Mouse (Mus musculus): ENCODE data around the gene Pknox1. TPM values are rescaled to one million over a fixed set of nuclear protein-coding genes. Genes with fewer than 3 reads are reported as not detected.
"Not testable (repeated sequence)": the region's sequence is repeated elsewhere in the genome, so short reads cannot be mapped to it uniquely, and the experiment has no call there.

Gene Pknox1
- total and polyA plus RNA-seq, 2 experiments from 2014 or later = 8.7 to 74.0 TPM

GRCm38 (mm10) chr17:31546444-31547196 lies 17.9 kb upstream of the Pknox1 start:
- Histone ChIP-seq H3K9ac (replicated peaks; ENCODE audit: low read depth, low read length) (no peak overlapping the region), H3K27ac (ENCODE audit: low read depth) (no peak overlapping the region), H3K27me3 (ENCODE audit: control insufficient read depth, insufficient read depth, low read length) (no peaks in the 10 kb centered on the region), H3K4me2 (ENCODE audit: low read depth, low read length) (no peak overlapping the region), H3K4me3 (ENCODE audit: low read depth, low read length) (no peak overlapping the region), H3K9me3 (replicated peaks; ENCODE audit: control insufficient read depth, low read length) (peaks cover 5% of the 10 kb centered on the region; the same call in 1 of the 2 replicates), H3K36me3 (replicated peaks; ENCODE audit: control insufficient read depth, insufficient read depth, low read length) (no peaks in the 10 kb centered on the region), H3K4me1 (ENCODE audit: control insufficient read depth, insufficient read depth) (no peaks in the 10 kb centered on the region)
- ATAC-seq (ENCODE audit: insufficient read depth, low read depth) = no peak
- 82% methylated on average over 9 of the region's 9 CpGs for WGBS
- no peak for TF ChIP-seq CTCF (IDR thresholded peaks at IDR 0.05; ENCODE audit: low read depth)
- no peak for TF ChIP-seq EP300 (IDR thresholded peaks at IDR 0.05; ENCODE audit: low read depth)
- no peak for DNase-seq (ENCODE audit: low spot score)

GRCm38 (mm10) chr17:31547974-31548373 lies 16.6 kb upstream of the Pknox1 start:
- ATAC-seq (ENCODE audit: insufficient read depth, low read depth) (no peak), DNase-seq (ENCODE audit: low spot score) (no peak)
- Histone ChIP-seq H3K27ac (ENCODE audit: low read depth) (no peak overlapping the region), H3K4me1 (ENCODE audit: control insufficient read depth, insufficient read depth) (no peaks in the 10 kb centered on the region), H3K4me2 (ENCODE audit: low read depth, low read length) (no peak overlapping the region), H3K9ac (replicated peaks; ENCODE audit: low read depth, low read length) (no peak overlapping the region), H3K9me3 (replicated peaks; ENCODE audit: control insufficient read depth, low read length) (peaks cover 5% of the 10 kb centered on the region; the same call in 1 of the 2 replicates), H3K27me3 (ENCODE audit: control insufficient read depth, insufficient read depth, low read length) (no peaks in the 10 kb centered on the region), H3K4me3 (ENCODE audit: low read depth, low read length) (no peak overlapping the region), H3K36me3 (replicated peaks; ENCODE audit: control insufficient read depth, insufficient read depth, low read length) (no peaks in the 10 kb centered on the region)
- WGBS = 77% methylated on average over 3 of the region's 3 CpGs
- TF ChIP-seq CTCF (IDR thresholded peaks at IDR 0.05; ENCODE audit: low read depth) (no peak), EP300 (IDR thresholded peaks at IDR 0.05; ENCODE audit: low read depth) (no peak)

GRCm38 (mm10) chr17:31549389-31549788 lies 15.1 kb upstream of the Pknox1 start:
- Histone ChIP-seq H3K4me1 (ENCODE audit: control insufficient read depth, insufficient read depth) (no peaks in the 10 kb centered on the region), H3K4me2 (ENCODE audit: low read depth, low read length) (no peak overlapping the region), H3K27me3 (ENCODE audit: control insufficient read depth, insufficient read depth, low read length) (no peaks in the 10 kb centered on the region), H3K9ac (replicated peaks; ENCODE audit: low read depth, low read length) (no peak overlapping the region), H3K9me3 (replicated peaks; ENCODE audit: control insufficient read depth, low read length) (peaks cover 5% of the 10 kb centered on the region; the same call in 1 of the 2 replicates), H3K27ac (ENCODE audit: low read depth) (no peak overlapping the region), H3K36me3 (replicated peaks; ENCODE audit: control insufficient read depth, insufficient read depth, low read length) (no peaks in the 10 kb centered on the region), H3K4me3 (ENCODE audit: low read depth, low read length) (no peak overlapping the region)
- DNase-seq (ENCODE audit: low spot score) (no peak), ATAC-seq (ENCODE audit: insufficient read depth, low read depth) (no peak)
- 44% methylated on average over 8 of the region's 8 CpGs for WGBS
- TF ChIP-seq CTCF (IDR thresholded peaks at IDR 0.05; ENCODE audit: low read depth) (no peak), EP300 (IDR thresholded peaks at IDR 0.05; ENCODE audit: low read depth) (no peak)

- H3K9me3 ChIP-seq (replicated peaks; ENCODE audit: control insufficient read depth, low read length); H3K4me2 ChIP-seq (ENCODE audit: low read depth, low read length); DNase-seq (ENCODE audit: low spot score); ATAC-seq (ENCODE audit: insufficient read depth, low read depth); H3K4me1 ChIP-seq (ENCODE audit: control insufficient read depth, insufficient read depth); H3K27ac ChIP-seq (ENCODE audit: low read depth); H3K27me3 ChIP-seq (ENCODE audit: control insufficient read depth, insufficient read depth, low read length); H3K4me3 ChIP-seq (ENCODE audit: low read depth, low read length); H3K36me3 ChIP-seq (replicated peaks; ENCODE audit: control insufficient read depth, insufficient read depth, low read length); H3K9ac ChIP-seq (replicated peaks; ENCODE audit: low read depth, low read length): not testable (repeated sequence)
- 93% methylated on average over 23 of the region's 23 CpGs for WGBS
These were observed 11.9 kb upstream of the Pknox1 start for GRCm38 (mm10) chr17:31552601-31553000.

GRCm38 (mm10) chr17:31556253-31556652 lies 8.3 kb upstream of the Pknox1 start:
- no peaks in the 10 kb centered on the region for H3K9me3 ChIP-seq (replicated peaks; ENCODE audit: control insufficient read depth, low read length)
- H3K4me3 ChIP-seq (ENCODE audit: low read depth, low read length) = no peak overlapping the region
- H3K27ac ChIP-seq (ENCODE audit: low read depth) = no peak overlapping the region
- ATAC-seq (ENCODE audit: insufficient read depth, low read depth) = no peak
- TF ChIP-seq CTCF (IDR thresholded peaks at IDR 0.05; ENCODE audit: low read depth) (no peak), EP300 (IDR thresholded peaks at IDR 0.05; ENCODE audit: low read depth) (no peak)
- no peak overlapping the region for H3K4me2 ChIP-seq (ENCODE audit: low read depth, low read length)
- no peaks in the 10 kb centered on the region for H3K27me3 ChIP-seq (ENCODE audit: control insufficient read depth, insufficient read depth, low read length)
- H3K36me3 ChIP-seq (replicated peaks; ENCODE audit: control insufficient read depth, insufficient read depth, low read length) = no peaks in the 10 kb centered on the region
- no peaks in the 10 kb centered on the region for H3K4me1 ChIP-seq (ENCODE audit: control insufficient read depth, insufficient read depth)
- no peak overlapping the region for H3K9ac ChIP-seq (replicated peaks; ENCODE audit: low read depth, low read length)
- 57% methylated on average over 4 of the region's 4 CpGs for WGBS
- DNase-seq (ENCODE audit: low spot score) = no peak

All from heart, postnatal 0 days (tissue).